Mouse (Mus musculus): ENCODE results near the gene Mettl8.

Mettl8 gene

DNA sequence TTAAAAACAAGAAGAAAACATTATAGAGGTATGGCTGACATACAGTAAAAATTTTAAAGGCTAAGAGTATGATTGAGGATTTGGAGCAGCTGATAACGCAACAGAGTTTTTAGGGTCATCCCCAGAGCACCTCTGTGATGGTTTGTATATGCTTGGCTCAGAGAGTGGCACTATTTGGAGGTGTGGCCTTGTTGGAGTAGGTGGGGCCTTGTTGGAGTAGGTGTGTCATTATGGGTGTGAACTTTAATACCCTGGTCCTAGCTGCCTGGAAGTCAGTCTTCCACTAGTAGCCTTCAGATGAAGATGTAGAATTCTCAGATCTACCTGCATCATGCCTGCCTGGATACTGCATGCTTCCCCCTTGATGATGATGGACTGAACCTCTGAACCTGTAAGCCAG is 131.3 kb downstream of the Mettl8 start:
- no peak for DNase-seq

- no peak for DNase-seq
These were observed 132.6 kb downstream of the Mettl8 start for GRCm38 (mm10) chr2:70922814-70923213.

GRCm38 (mm10) chr2:70920937-70921596 is 134.3 kb downstream of the Mettl8 start:
- no peak for DNase-seq

GRCm38 (mm10) chr2:70919913-70920522 is 135.4 kb downstream of the Mettl8 start:
- DNase-seq: no peak

GRCm38 (mm10) chr2:70918516-70918915 is 136.9 kb downstream of the Mettl8 start:
- no peak for DNase-seq

All from cerebellum, postnatal 10 days (tissue).